Mouse (Mus musculus): ENCODE measurements around the gene Cmip.

DNA sequence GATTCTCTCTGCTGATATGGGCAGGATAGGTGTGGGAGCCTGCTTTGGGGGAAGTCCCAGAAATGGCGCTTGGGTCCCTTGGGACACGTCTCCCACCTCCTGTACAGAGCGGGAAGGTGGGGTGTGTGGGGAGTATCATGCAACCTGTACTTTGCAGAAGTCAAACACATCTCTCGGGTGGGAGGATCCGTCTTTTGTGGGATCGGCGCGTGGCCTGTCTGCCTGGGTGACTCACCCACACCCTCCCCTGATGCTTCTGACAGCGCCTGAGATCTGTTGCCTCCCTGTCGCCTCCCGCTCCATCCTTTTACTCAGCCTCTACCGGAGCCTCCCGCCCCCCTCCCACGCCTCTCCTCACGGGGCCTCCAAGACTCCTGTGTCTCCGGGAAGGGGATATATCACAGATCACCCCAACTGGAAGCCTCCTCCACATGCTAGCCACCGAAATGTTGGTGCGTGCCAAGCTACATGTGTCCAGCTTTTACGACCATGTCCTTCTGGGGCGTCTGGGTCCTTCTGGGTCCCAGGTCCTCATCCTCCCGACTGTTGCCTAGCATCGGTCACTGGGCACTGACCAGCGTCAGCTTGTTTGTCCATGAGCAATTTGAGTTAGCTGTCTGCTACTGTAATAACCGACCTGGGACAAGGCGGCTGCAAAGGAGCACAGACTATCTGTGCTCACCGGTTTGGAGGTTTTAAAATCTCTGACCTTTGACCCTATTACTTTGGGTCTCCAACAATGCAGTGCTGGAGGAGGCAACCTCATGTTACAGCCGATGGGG, 75.6 kb downstream of the Cmip start:
- TF ChIP-seq POLR2A (IDR thresholded peaks at IDR 0.05; ENCODE audit: borderline replicate concordance, control insufficient read depth, low read depth, low read length) (no peak), CTCF (IDR thresholded peaks at IDR 0.05; ENCODE audit: control insufficient read depth, insufficient read depth, low read length) (no peak)

Data from bone marrow, adult 2 months (tissue).